Mouse (Mus musculus): ENCODE data around the gene Hsp90b1. TPM values are rescaled to one million over a fixed set of nuclear protein-coding genes. Genes with fewer than 3 reads are reported as not detected.

The Hsp90b1 gene
- polyA plus RNA-seq, 1 experiment from 2014 or later = 341 TPM

Small RNA genes lying within 50 kb of the gene (microRNA-seq; reads per million reads assigned to microRNA genes)
- gene Gm25745 = 2.1 reads per million

Other genes with a start within 250 kb of the Hsp90b1 start
- 7.6 and 10.7 TPM in 2 replicates for gene Syn3, start 206.6 kb downstream of the Hsp90b1 start, polyA plus RNA-seq (2015; fragmentation: Nextera tagmentation; extraction: Ambion mirVana)
- 1.3 and 1.7 TPM in 2 replicates for gene Ttc41, start 302 bp upstream of the Hsp90b1 start, polyA plus RNA-seq (2015; fragmentation: Nextera tagmentation; extraction: Ambion mirVana)
- not detected in 2 replicates for gene Gm49358, start 58.5 kb upstream of the Hsp90b1 start, polyA plus RNA-seq (2015; fragmentation: Nextera tagmentation; extraction: Ambion mirVana)
- 3.5 and 4.3 TPM in 2 replicates for gene Nt5dc3, start 73.5 kb upstream of the Hsp90b1 start, polyA plus RNA-seq (2015; fragmentation: Nextera tagmentation; extraction: Ambion mirVana)

All from forebrain, embryonic 13.5 days (tissue).